Mouse (Mus musculus) lung, embryonic 16.5 days (tissue): ENCODE results near the gene D430042O09Rik. TPM values are rescaled to one million over a fixed set of nuclear protein-coding genes. Genes with fewer than 3 reads are reported as not detected.
"Not testable (repeated sequence)": the region's sequence is repeated elsewhere in the genome, so short reads cannot be mapped to it uniquely, and the experiment has no call there.

Experiments
- ATAC-seq: fragments of 200-750 bp; cut with Nextera tagmentation; 2 replicates; pipeline ENCODE4 v1.8.0; 2017; ENCODE audit warnings: low read depth, mild to moderate bottlenecking, moderate library complexity
- H3K27ac ChIP-seq: fragments of 300-500 bp; sonication (generic); 2 replicates; pipeline ENCODE4 v1.5.1; 2014; ENCODE audit warnings: mild to moderate bottlenecking, control low read depth, low read length
- H3K27me3 ChIP-seq: fragments of 300-500 bp; sonication (generic); 2 replicates; pipeline ENCODE4 v1.6.1; 2014; ENCODE audit warnings: low read depth, low read length, mixed read lengths; ENCODE audit not compliant: control insufficient read depth, insufficient read depth
- H3K36me3 ChIP-seq: fragments of 300-500 bp; sonication (generic); 2 replicates; pipeline ENCODE4 v1.6.1; 2014; ENCODE audit warnings: low read length; ENCODE audit not compliant: control insufficient read depth, insufficient read depth
- H3K4me1 ChIP-seq: fragments of 300-500 bp; sonication (generic); replicated peaks from 2 replicates; pipeline ENCODE4 v1.6.1; 2014; ENCODE audit warnings: low read length, mixed read lengths; ENCODE audit not compliant: control insufficient read depth, insufficient read depth
- H3K4me2 ChIP-seq: fragments of 300-500 bp; sonication (generic); 2 replicates; pipeline ENCODE4 v1.6.1; 2014; ENCODE audit warnings: low read depth, low read length, control low read depth
- H3K4me3 ChIP-seq: fragments of 300-500 bp; sonication (generic); 2 replicates; pipeline ENCODE4 v1.5.1; 2014; ENCODE audit warnings: mild to moderate bottlenecking, low read length, control low read depth
- H3K9ac ChIP-seq: fragments of 300-500 bp; sonication (generic); 2 replicates; pipeline ENCODE4 v1.6.1; 2014; ENCODE audit warnings: low read length, control low read depth
- H3K9me3 ChIP-seq: fragments of 300-500 bp; sonication (generic); 2 replicates; pipeline ENCODE4 v1.6.1; 2016; ENCODE audit warnings: low read length; ENCODE audit not compliant: control insufficient read depth
- whole genome bisulfite sequencing: fragments of 180-500 bp; shearing (Covaris S2); extraction: QIAGEN DNeasy Blood & Tissue Kit; methylation state at CpG from one replicate; pipeline ENCODE4 v1.1.7; 2014; 5-methylcytosine and 5-hydroxymethylcytosine counted together
- polyA plus RNA-seq: library from polyadenylated mRNA; unstranded; fragments of >200 nt; fragmentation: Nextera tagmentation; extraction: Ambion mirVana; gene quantifications from 2 replicates; pipeline ENCODE4 v1.2.1, GENCODE M21; 2015

The D430042O09Rik gene
- polyA plus RNA-seq, 1 experiment from 2014 or later, result 10.3 TPM

DNA sequence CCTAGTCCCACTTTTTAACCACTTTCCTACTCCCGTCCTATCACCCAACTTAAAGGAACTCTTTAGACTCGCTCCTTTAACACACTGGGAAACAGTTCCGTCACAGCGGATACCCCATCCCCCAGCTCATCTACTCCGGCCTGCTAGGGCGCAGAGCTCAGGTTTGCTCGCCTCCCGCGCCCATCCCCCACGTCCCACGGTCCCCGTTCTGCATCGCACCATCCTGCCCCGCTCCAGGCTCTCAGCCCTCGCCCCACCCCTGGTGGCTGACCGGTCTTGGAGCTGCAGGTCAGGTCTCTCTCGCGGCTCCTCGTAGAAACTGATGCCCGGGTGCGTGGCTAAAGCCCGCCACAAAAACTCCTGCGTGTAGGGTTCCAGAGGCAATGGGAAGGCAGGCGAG, 502 bp upstream of the D430042O09Rik start:
- ATAC-seq, result peak; percentile 81
- WGBS, result under 1% methylated on average over 24 of the region's 24 CpGs
- Histone ChIP-seq H3K4me3 (peak overlapping the region; percentile 90), H3K4me2 (peak overlapping the region; percentile 74), H3K36me3 (peaks cover 15% of the 10 kb centered on the region), H3K27ac (peak overlapping the region; percentile 93), H3K9me3 (no peaks in the 10 kb centered on the region), H3K4me1 (peaks cover 23% of the 10 kb centered on the region), H3K9ac (peak overlapping the region; percentile 93), H3K27me3 (no peaks in the 10 kb centered on the region)

- Histone ChIP-seq H3K9ac (peak overlapping the region; percentile 93), H3K36me3 (peaks cover 8% of the 10 kb centered on the region), H3K27me3 (no peaks in the 10 kb centered on the region), H3K27ac (peak overlapping the region; percentile 44), H3K4me1 (peaks cover 23% of the 10 kb centered on the region), H3K9me3 (no peaks in the 10 kb centered on the region), H3K4me3 (peak overlapping the region; percentile 90), H3K4me2 (peak overlapping the region; percentile 84)
- no peak; the same call in 1 of the 2 replicates for ATAC-seq
- under 1% methylated on average over 15 of the region's 15 CpGs for WGBS
Measured at GRCm38 (mm10) chr7:125708100-125708499, 412 bp downstream of the D430042O09Rik start.

DNA sequence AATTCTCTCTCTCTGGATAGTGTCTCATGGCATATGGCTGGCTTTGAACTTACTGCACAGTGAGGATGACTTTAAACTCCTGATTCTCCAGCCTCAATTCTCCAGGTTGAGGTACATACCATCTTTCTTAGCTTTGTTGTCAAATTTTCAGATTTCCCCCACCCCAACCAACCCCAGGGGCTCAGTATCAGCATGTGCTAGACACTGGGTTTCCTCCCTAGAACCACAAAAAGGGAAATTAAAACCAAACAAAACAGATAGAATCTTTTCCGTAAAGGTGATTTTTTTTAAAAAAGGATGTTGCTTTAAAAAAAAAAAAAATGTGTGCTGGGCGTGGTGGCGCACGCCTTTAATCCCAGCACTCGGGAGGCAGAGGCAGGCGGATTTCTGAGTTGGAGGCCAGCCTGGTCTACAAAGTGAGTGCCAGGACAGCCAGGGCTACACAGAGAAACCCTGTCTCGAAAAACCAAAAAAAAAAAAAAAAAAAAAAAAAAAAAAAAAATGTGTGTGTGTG, 5.9 kb downstream of the D430042O09Rik start:
- not testable (repeated sequence) for H3K4me2 ChIP-seq, ATAC-seq, H3K9ac ChIP-seq, H3K4me3 ChIP-seq, H3K36me3 ChIP-seq, H3K9me3 ChIP-seq, H3K4me1 ChIP-seq, H3K27ac ChIP-seq, H3K27me3 ChIP-seq
- 89% methylated on average over 6 of the region's 7 CpGs for WGBS

DNA sequence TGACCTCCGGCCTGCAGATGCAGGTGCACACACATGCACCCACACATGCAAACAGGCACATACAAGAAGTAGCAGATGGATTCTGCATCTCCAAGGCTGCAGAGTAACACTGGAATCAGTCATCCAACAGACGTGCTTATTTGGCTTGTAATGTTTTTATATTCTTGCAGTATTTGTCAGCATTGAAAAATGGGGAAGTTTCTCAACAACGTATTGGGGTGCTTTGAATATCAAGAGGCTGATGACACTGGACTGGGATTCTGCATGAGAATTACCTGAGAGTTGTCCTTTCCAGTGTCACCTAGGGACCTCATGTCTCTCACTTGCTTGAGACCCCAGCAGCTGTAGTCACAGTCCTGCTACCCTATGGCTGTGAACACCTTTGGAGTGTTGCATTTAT, 7.1 kb downstream of the D430042O09Rik start:
- no peaks in the 10 kb centered on the region for H3K36me3 ChIP-seq
- no peak overlapping the region for H3K4me3 ChIP-seq
- H3K4me2 ChIP-seq, result no peak overlapping the region
- no peak for ATAC-seq
- WGBS, result 73% methylated on average over 3 of the region's 3 CpGs
- no peak overlapping the region for H3K9ac ChIP-seq
- H3K27ac ChIP-seq, result no peak overlapping the region
- peaks cover 11% of the 10 kb centered on the region for H3K4me1 ChIP-seq
- H3K27me3 ChIP-seq, result no peaks in the 10 kb centered on the region
- no peaks in the 10 kb centered on the region for H3K9me3 ChIP-seq

DNA sequence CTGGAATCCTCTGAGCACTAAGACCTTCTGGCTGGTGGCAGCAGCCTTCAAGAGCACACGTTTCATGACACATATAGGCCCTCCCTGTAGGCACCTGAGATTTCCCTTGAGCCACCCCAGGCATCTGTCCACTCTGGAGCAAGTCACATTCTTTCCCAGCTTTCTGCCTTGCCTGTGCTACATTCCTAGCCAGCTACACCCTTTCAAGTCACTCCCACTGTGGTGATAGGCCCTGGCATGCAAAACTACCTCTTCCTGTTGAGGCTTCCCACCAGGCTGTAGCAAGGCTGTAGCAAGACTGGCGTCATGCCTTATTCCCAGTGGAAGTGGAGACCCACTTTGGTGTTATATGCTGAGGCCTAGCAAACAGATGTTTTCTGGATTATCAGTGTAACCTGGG, 9.0 kb downstream of the D430042O09Rik start:
- no peaks in the 10 kb centered on the region for H3K27me3 ChIP-seq
- H3K9ac ChIP-seq, result no peak overlapping the region
- no peaks in the 10 kb centered on the region for H3K9me3 ChIP-seq
- 51% methylated on average over 2 of the region's 2 CpGs for WGBS
- peaks cover 17% of the 10 kb centered on the region for H3K4me1 ChIP-seq
- no peak overlapping the region for H3K4me3 ChIP-seq
- ATAC-seq, result peak; percentile 83
- H3K36me3 ChIP-seq, result no peaks in the 10 kb centered on the region
- no peak overlapping the region for H3K4me2 ChIP-seq
- H3K27ac ChIP-seq, result peak overlapping the region; percentile 58

- Histone ChIP-seq H3K9me3 (no peaks in the 10 kb centered on the region), H3K4me3 (no peak overlapping the region), H3K9ac (no peak overlapping the region), H3K4me1 (peaks cover 17% of the 10 kb centered on the region), H3K36me3 (no peaks in the 10 kb centered on the region), H3K4me2 (no peak overlapping the region), H3K27me3 (no peaks in the 10 kb centered on the region), H3K27ac (no peak overlapping the region)
- no peak for ATAC-seq
Measured at GRCm38 (mm10) chr7:125717612-125718011, 9.9 kb downstream of the D430042O09Rik start.

- Histone ChIP-seq H3K4me1 (peaks cover 17% of the 10 kb centered on the region), H3K9ac (no peak overlapping the region), H3K4me3 (no peak overlapping the region), H3K4me2 (no peak overlapping the region), H3K27me3 (no peaks in the 10 kb centered on the region), H3K9me3 (no peaks in the 10 kb centered on the region), H3K36me3 (no peaks in the 10 kb centered on the region), H3K27ac (peak overlapping the region; percentile 56)
- 52% methylated on average over 5 of the region's 5 CpGs for WGBS
- no peak for ATAC-seq
Measured at GRCm38 (mm10) chr7:125720370-125720769, 12.7 kb downstream of the D430042O09Rik start.

GRCm38 (mm10) chr7:125721033-125721432, 13.3 kb downstream of the D430042O09Rik start:
- H3K27ac ChIP-seq, result peak overlapping the region; percentile 56
- no peaks in the 10 kb centered on the region for H3K27me3 ChIP-seq
- ATAC-seq, result peak; percentile 73
- no peaks in the 10 kb centered on the region for H3K36me3 ChIP-seq
- H3K9ac ChIP-seq, result no peak overlapping the region
- 51% methylated on average over 4 of the region's 4 CpGs for WGBS
- H3K4me3 ChIP-seq, result no peak overlapping the region
- peaks cover 17% of the 10 kb centered on the region for H3K4me1 ChIP-seq
- no peak overlapping the region for H3K4me2 ChIP-seq
- no peaks in the 10 kb centered on the region for H3K9me3 ChIP-seq

DNA sequence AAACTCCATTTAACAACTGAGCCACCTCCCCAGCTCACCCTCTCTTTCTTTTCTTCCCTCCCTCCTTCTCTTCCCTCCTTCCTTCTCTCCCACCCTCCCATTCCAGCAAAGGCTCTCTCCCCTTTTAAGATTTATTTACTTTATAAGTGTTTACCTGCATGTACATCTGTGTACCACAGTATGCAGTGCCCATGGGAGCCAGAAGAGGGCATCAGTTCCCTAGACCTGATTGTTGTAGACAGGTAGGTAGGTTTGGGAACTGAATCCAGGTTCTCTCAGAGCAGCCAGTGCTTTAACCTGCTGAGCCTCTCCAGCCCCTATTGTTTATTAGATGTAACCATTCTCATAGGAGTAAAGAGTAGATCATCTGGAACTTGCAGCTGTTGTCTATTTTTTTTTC, 14.4 kb downstream of the D430042O09Rik start:
- Histone ChIP-seq H3K9ac (no peak overlapping the region), H3K9me3 (no peaks in the 10 kb centered on the region), H3K4me1 (peaks cover 9% of the 10 kb centered on the region), H3K4me3 (no peak overlapping the region), H3K27ac (no peak overlapping the region), H3K27me3 (no peaks in the 10 kb centered on the region), H3K4me2 (no peak overlapping the region), H3K36me3 (no peaks in the 10 kb centered on the region)
- no peak for ATAC-seq
